In genomic region chr16:56037138-56038010, GRCm38 (mm10) we compare ENCODE assay signal across 8 mouse cellular contexts. TPM values are rescaled to one million over a fixed set of nuclear protein-coding genes. Genes with fewer than 3 reads are reported as not detected.
DNase-seq lines count a peak whose midpoint lies in the region; ATAC-seq and TF ChIP-seq lines count a peak whose summit lies in the region.

Gene Trmt10c, minus strand, starts transcription at chr16:56037819.

- ATAC-seq in embryonic facial prominence, embryonic 15.5 days (ENCODE audit: insufficient number of reproducible peaks, low FRiP score, low TSS enrichment, low read depth): peak; percentile 99
- peak; percentile 100 for ATAC-seq in limb, embryonic 14.5 days (ENCODE audit: low FRiP score, low read depth)
- ATAC-seq in midbrain, embryonic 16.5 days: peak; percentile 100

- H3K36me3 ChIP-seq in embryonic facial prominence, embryonic 15.5 days: peaks cover 16% of the 10 kb centered on the region
- H3K36me3 ChIP-seq in limb, embryonic 14.5 days (ENCODE audit: control insufficient read depth, insufficient read depth, low read length): peaks cover 28% of the 10 kb centered on the region
- H3K36me3 ChIP-seq in midbrain, embryonic 16.5 days (ENCODE audit: control insufficient read depth, insufficient read depth, low read length): peaks cover 9% of the 10 kb centered on the region
- peaks cover 6% of the 10 kb centered on the region; the same call in 1 of the 2 replicates for H3K36me3 ChIP-seq in spleen, adult 2 months (ENCODE audit: control insufficient read depth, insufficient read depth, low read length)

- peak; percentile 96 to 98 for DNase-seq in B cell, adult 2 months
- DNase-seq in heart, adult 9 months (ENCODE audit: low spot score in 2 of 2): peak; percentile 87 to 89
- DNase-seq in kidney, adult 9 months: peak; percentile 91
- peak; percentile 91 for DNase-seq in limb, embryonic 14.5 days (ENCODE audit: low spot score)
- peak; percentile 85 to 94 for DNase-seq in spleen, adult 2 months (ENCODE audit: low read depth in 1 of 2, low spot score in 2 of 2)

- peak; percentile 88; the same call in 1 of the 2 replicates for TF ChIP-seq POLR2A in bone marrow macrophage, adult 2 months (IDR thresholded peaks at IDR 0.05; ENCODE audit: borderline replicate concordance, low read depth, low read length)
- TF ChIP-seq POLR2A in limb, embryonic 14.5 days (IDR thresholded peaks at IDR 0.05; ENCODE audit: borderline replicate concordance, extremely low read depth, insufficient read depth, insufficient read length): peak; percentile 86; the same call in 1 of the 2 replicates
- peak; percentile 75 for TF ChIP-seq POLR2A in spleen, adult 2 months (IDR thresholded peaks at IDR 0.05; ENCODE audit: low read depth, low read length)

- no peaks in the 10 kb centered on the region for H3K9me3 ChIP-seq in embryonic facial prominence, embryonic 15.5 days (replicated peaks)
- H3K9me3 ChIP-seq in limb, embryonic 14.5 days (ENCODE audit: control insufficient read depth, low read length): no peaks in the 10 kb centered on the region
- H3K9me3 ChIP-seq in midbrain, embryonic 16.5 days (replicated peaks; ENCODE audit: control insufficient read depth, low read length, poor library complexity, severe bottlenecking): no peaks in the 10 kb centered on the region

- no peak for TF ChIP-seq CTCF in bone marrow macrophage, adult 2 months (IDR thresholded peaks at IDR 0.05; ENCODE audit: low read depth, low read length)
- no peak for TF ChIP-seq CTCF in spleen, adult 2 months (IDR thresholded peaks at IDR 0.05; ENCODE audit: extremely low read depth, insufficient read depth, insufficient read length, insufficient replicate concordance)

- H3K4me3 ChIP-seq in bone marrow macrophage, adult 2 months (ENCODE audit: insufficient read depth, low read length): peak within 1 kb of the TSS; percentile 99
- peak within 1 kb of the TSS; percentile 91 for H3K4me3 ChIP-seq in embryonic facial prominence, embryonic 15.5 days (replicated peaks)
- peak within 1 kb of the TSS; percentile 92 for H3K4me3 ChIP-seq in limb, embryonic 14.5 days (replicated peaks; ENCODE audit: low read length)
- H3K4me3 ChIP-seq in midbrain, embryonic 16.5 days (ENCODE audit: low read depth, low read length): peak within 1 kb of the TSS; percentile 90
- peak within 1 kb of the TSS; percentile 95 for H3K4me3 ChIP-seq in spleen, adult 2 months (ENCODE audit: extremely low read depth, insufficient read depth, insufficient read length)

- H3K4me1 ChIP-seq in bone marrow macrophage, adult 2 months (ENCODE audit: control insufficient read depth, insufficient read depth, low read length): peaks cover 14% of the 10 kb centered on the region
- peaks cover 16% of the 10 kb centered on the region for H3K4me1 ChIP-seq in embryonic facial prominence, embryonic 15.5 days
- H3K4me1 ChIP-seq in limb, embryonic 14.5 days (ENCODE audit: control insufficient read depth, insufficient read depth, low read length): peaks cover 12% of the 10 kb centered on the region
- peaks cover 15% of the 10 kb centered on the region for H3K4me1 ChIP-seq in midbrain, embryonic 16.5 days (ENCODE audit: control insufficient read depth, insufficient read depth, low read length)
- peaks cover 4% of the 10 kb centered on the region for H3K4me1 ChIP-seq in spleen, adult 2 months (ENCODE audit: control insufficient read depth, insufficient read depth, insufficient read length)

- peak within 1 kb of the TSS; percentile 88 for H3K9ac ChIP-seq in embryonic facial prominence, embryonic 15.5 days
- H3K9ac ChIP-seq in limb, embryonic 14.5 days (ENCODE audit: low read depth, low read length, severe bottlenecking): peak within 1 kb of the TSS; percentile 83
- H3K9ac ChIP-seq in midbrain, embryonic 16.5 days (ENCODE audit: low read depth, low read length): peak within 1 kb of the TSS; percentile 83

- peak within 1 kb of the TSS; percentile 57 for H3K4me2 ChIP-seq in embryonic facial prominence, embryonic 15.5 days (replicated peaks)
- peak within 1 kb of the TSS; percentile 58 for H3K4me2 ChIP-seq in limb, embryonic 14.5 days (replicated peaks; ENCODE audit: low read depth, low read length, severe bottlenecking)
- H3K4me2 ChIP-seq in midbrain, embryonic 16.5 days (ENCODE audit: low read length): peak within 1 kb of the TSS; percentile 74

- H3K27ac ChIP-seq in bone marrow macrophage, adult 2 months (ENCODE audit: insufficient read depth, low read depth, low read length): peak within 1 kb of the TSS; percentile 89
- H3K27ac ChIP-seq in embryonic facial prominence, embryonic 15.5 days (replicated peaks): peak within 1 kb of the TSS; percentile 94
- H3K27ac ChIP-seq in limb, embryonic 14.5 days (replicated peaks; ENCODE audit: low read depth, low read length): peak within 1 kb of the TSS; percentile 88
- H3K27ac ChIP-seq in midbrain, embryonic 16.5 days (ENCODE audit: low read length): peak within 1 kb of the TSS; percentile 93
- peak within 1 kb of the TSS; percentile 96 for H3K27ac ChIP-seq in spleen, adult 2 months (ENCODE audit: insufficient read depth, low read length)

- no peaks in the 10 kb centered on the region for H3K27me3 ChIP-seq in embryonic facial prominence, embryonic 15.5 days
- no peaks in the 10 kb centered on the region for H3K27me3 ChIP-seq in limb, embryonic 14.5 days (ENCODE audit: control insufficient read depth, insufficient read depth, low read length)
- no peaks in the 10 kb centered on the region for H3K27me3 ChIP-seq in midbrain, embryonic 16.5 days (ENCODE audit: control insufficient read depth, insufficient read depth, low read depth, low read length)
- H3K27me3 ChIP-seq in spleen, adult 2 months (ENCODE audit: control insufficient read depth, insufficient read depth, low read length): no peaks in the 10 kb centered on the region

- WGBS in embryonic facial prominence, embryonic 15.5 days: under 1% methylated on average over 63 of the region's 63 CpGs
- WGBS in limb, embryonic 14.5 days: 1% methylated on average over 51 of the region's 63 CpGs
- under 1% methylated on average over 63 of the region's 63 CpGs for WGBS in midbrain, embryonic 16.5 days
- WGBS in spleen, adult 2 months: under 1% methylated on average over 63 of the region's 63 CpGs

RNA-seq across cellular contexts. Expression of gene Trmt10c, which starts in this region (rescaled TPM):
- polyA plus RNA-seq in bone marrow macrophage, adult 2 months (2012; ENCODE audit: insufficient read depth, insufficient read length, missing spikeins): 10.3 and 10.6 TPM in 2 replicates
- polyA plus RNA-seq in embryonic facial prominence, embryonic 15.5 days (2015; fragmentation: Nextera tagmentation; extraction: Ambion mirVana): 22.0 and 23.0 TPM in 2 replicates
- 7.8 and 11.3 TPM in 2 replicates for polyA plus RNA-seq in limb, embryonic 14.5 days (2012; rRNA removed)
- polyA plus RNA-seq in limb, embryonic 14.5 days (2014; fragmentation: Nextera tagmentation; extraction: Ambion mirVana): 25.7 and 26.9 TPM in 2 replicates
- 18.4 and 20.1 TPM in 2 replicates for polyA plus RNA-seq in midbrain, embryonic 16.5 days (2015; fragmentation: Nextera tagmentation; extraction: Ambion mirVana)
- polyA plus RNA-seq in spleen, adult 2 months (2012; rRNA removed): 2.6 and 3.1 TPM in 2 replicates

Comparison
In these comparisons a context has a peak if more than half of its experiments do, and no peak if none do; other contexts are left out.
1. Peak in every context shown above with its lines: DNase-seq, ATAC-seq, H3K4me3 ChIP-seq and H3K27ac ChIP-seq.